Mouse (Mus musculus) forebrain, embryonic 15.5 days (tissue): ENCODE results near the gene Phb. TPM values are rescaled to one million over a fixed set of nuclear protein-coding genes. Genes with fewer than 3 reads are reported as not detected.

Experiments
- ATAC-seq: fragments of 200-750 bp; cut with Nextera tagmentation; replicated peaks from 2 replicates; pipeline ENCODE4 v1.8.0; 2017; ENCODE audit warnings: mild to moderate bottlenecking, moderate TSS enrichment, moderate library complexity
- H3K27ac ChIP-seq: fragments of 300-500 bp; sonication (generic); replicated peaks from 2 replicates; pipeline ENCODE4 v1.5.1; 2015; ENCODE audit warnings: mild to moderate bottlenecking, inconsistent platforms
- H3K27me3 ChIP-seq: fragments of 300-500 bp; sonication (generic); 2 replicates; pipeline ENCODE4 v1.6.1; 2015; ENCODE audit warnings: inconsistent platforms
- H3K36me3 ChIP-seq: fragments of 300-500 bp; sonication (generic); 2 replicates; pipeline ENCODE4 v1.6.1; 2015; ENCODE audit warnings: mild to moderate bottlenecking, inconsistent platforms
- H3K4me1 ChIP-seq: fragments of 300-500 bp; sonication (generic); 2 replicates; pipeline ENCODE4 v1.6.1; 2015; ENCODE audit warnings: inconsistent platforms
- H3K4me2 ChIP-seq: fragments of 300-500 bp; sonication (generic); replicated peaks from 2 replicates; pipeline ENCODE4 v1.6.1; 2015; ENCODE audit warnings: mild to moderate bottlenecking, inconsistent platforms
- H3K4me3 ChIP-seq: fragments of 300-500 bp; sonication (generic); 2 replicates; pipeline ENCODE4 v1.5.1; 2015; ENCODE audit warnings: mild to moderate bottlenecking, inconsistent platforms
- H3K9ac ChIP-seq: fragments of 300-500 bp; sonication (generic); replicated peaks from 2 replicates; pipeline ENCODE4 v1.6.1; 2015; ENCODE audit warnings: mild to moderate bottlenecking, inconsistent platforms
- H3K9me3 ChIP-seq: fragments of 300-500 bp; sonication (generic); 2 replicates; pipeline ENCODE4 v1.6.1; 2016; ENCODE audit warnings: inconsistent platforms
- WGBS: fragments of 180-500 bp; shearing (Covaris S2); methylation state at CpG from one replicate; pipeline ENCODE4 v1.1.7; 2015; ENCODE audit warnings: mixed read lengths; 5-methylcytosine and 5-hydroxymethylcytosine counted together
- polyA plus RNA-seq: library from polyadenylated mRNA; unstranded; fragments of >200 nt; fragmentation: Nextera tagmentation; extraction: Ambion mirVana; gene quantifications from 2 replicates; pipeline ENCODE4 v1.2.1, GENCODE M21; 2015

Phb gene
- polyA plus RNA-seq = 187 and 192 TPM in 2 replicates

- WGBS = 1% methylated on average over 25 of the region's 25 CpGs
- peak; percentile 97 for ATAC-seq
- H3K4me3 ChIP-seq = peak within 1 kb of the TSS; percentile 88
- no peaks in the 10 kb centered on the region for H3K27me3 ChIP-seq
- peaks cover 29% of the 10 kb centered on the region for H3K36me3 ChIP-seq
- H3K4me2 ChIP-seq = peak within 1 kb of the TSS; percentile 91
- H3K9ac ChIP-seq = peak within 1 kb of the TSS; percentile 79
- no peaks in the 10 kb centered on the region for H3K9me3 ChIP-seq
- H3K4me1 ChIP-seq = peaks cover 19% of the 10 kb centered on the region
- H3K27ac ChIP-seq = peak within 1 kb of the TSS; percentile 48; the same call in 1 of the 2 replicates
These were observed at the start of gene Phb for GRCm38 (mm10) chr11:95666529-95667149. Phb (plus strand) TSS chr11:95666957.

- Histone ChIP-seq H3K9ac (no peak overlapping the region; the same call in 1 of the 2 replicates), H3K27me3 (no peaks in the 10 kb centered on the region), H3K4me2 (peak overlapping the region; percentile 27; the same call in 1 of the 2 replicates), H3K4me1 (peaks cover 20% of the 10 kb centered on the region), H3K4me3 (no peak overlapping the region), H3K27ac (peak overlapping the region; percentile 12; the same call in 1 of the 2 replicates), H3K9me3 (no peaks in the 10 kb centered on the region), H3K36me3 (no peaks in the 10 kb centered on the region)
- 43% methylated on average over 19 of the region's 19 CpGs for WGBS
- ATAC-seq = peak; percentile 60
These were observed 48.8 kb upstream of the Phb start for GRCm38 (mm10) chr11:95617785-95618465.

- Histone ChIP-seq H3K27ac (no peak overlapping the region), H3K4me1 (peaks cover 20% of the 10 kb centered on the region), H3K9me3 (no peaks in the 10 kb centered on the region), H3K27me3 (no peaks in the 10 kb centered on the region), H3K4me3 (no peak overlapping the region), H3K36me3 (no peaks in the 10 kb centered on the region), H3K9ac (no peak overlapping the region), H3K4me2 (no peak overlapping the region)
- peak; percentile 57 for ATAC-seq
- WGBS = 52% methylated on average over 3 of the region's 3 CpGs
These were observed 47.7 kb upstream of the Phb start for GRCm38 (mm10) chr11:95619081-95619480.

GRCm38 (mm10) chr11:95619886-95620444, 46.8 kb upstream of the Phb start:
- Histone ChIP-seq H3K4me3 (no peak overlapping the region), H3K9ac (no peak overlapping the region), H3K36me3 (no peaks in the 10 kb centered on the region), H3K27me3 (no peaks in the 10 kb centered on the region), H3K9me3 (no peaks in the 10 kb centered on the region), H3K4me1 (peaks cover 20% of the 10 kb centered on the region), H3K27ac (no peak overlapping the region), H3K4me2 (no peak overlapping the region)
- 90% methylated on average over 5 of the region's 5 CpGs for WGBS
- no peak for ATAC-seq

- ATAC-seq = no peak
- Histone ChIP-seq H3K4me2 (no peak overlapping the region), H3K9ac (no peak overlapping the region), H3K4me3 (no peak overlapping the region), H3K27me3 (no peaks in the 10 kb centered on the region), H3K9me3 (no peaks in the 10 kb centered on the region), H3K27ac (no peak overlapping the region), H3K36me3 (no peaks in the 10 kb centered on the region), H3K4me1 (peaks cover 20% of the 10 kb centered on the region)
- 72% methylated on average over 4 of the region's 4 CpGs for WGBS
These were observed 45.7 kb upstream of the Phb start for GRCm38 (mm10) chr11:95621010-95621409.

GRCm38 (mm10) chr11:95621541-95622130, 45.1 kb upstream of the Phb start:
- WGBS = 36% methylated on average over 9 of the region's 9 CpGs
- no peak for ATAC-seq
- Histone ChIP-seq H3K4me2 (no peak overlapping the region), H3K36me3 (no peaks in the 10 kb centered on the region), H3K9me3 (no peaks in the 10 kb centered on the region), H3K9ac (no peak overlapping the region), H3K27me3 (no peaks in the 10 kb centered on the region), H3K4me3 (no peak overlapping the region), H3K4me1 (peaks cover 20% of the 10 kb centered on the region), H3K27ac (no peak overlapping the region)

- Histone ChIP-seq H3K27me3 (no peaks in the 10 kb centered on the region), H3K9me3 (no peaks in the 10 kb centered on the region), H3K9ac (no peak overlapping the region), H3K4me3 (no peak overlapping the region), H3K4me2 (no peak overlapping the region), H3K36me3 (no peaks in the 10 kb centered on the region), H3K4me1 (peaks cover 19% of the 10 kb centered on the region), H3K27ac (no peak overlapping the region)
- WGBS = 22% methylated on average over 8 of the region's 8 CpGs
- ATAC-seq = no peak
These were observed 44.3 kb upstream of the Phb start for GRCm38 (mm10) chr11:95622426-95622825.

GRCm38 (mm10) chr11:95630558-95630957, 36.2 kb upstream of the Phb start:
- Histone ChIP-seq H3K4me2 (no peak overlapping the region), H3K27me3 (no peaks in the 10 kb centered on the region), H3K4me1 (0 out of 2 replicates have a peak, but pooled peaks cover 3% of the 10 kb centered on the region), H3K27ac (no peak overlapping the region), H3K9ac (no peak overlapping the region), H3K4me3 (no peak overlapping the region), H3K9me3 (no peaks in the 10 kb centered on the region), H3K36me3 (no peaks in the 10 kb centered on the region)
- ATAC-seq = no peak
- WGBS = 93% methylated on average over 6 of the region's 6 CpGs

GRCm38 (mm10) chr11:95631301-95631700, 35.5 kb upstream of the Phb start:
- H3K36me3 ChIP-seq = no peaks in the 10 kb centered on the region
- H3K4me2 ChIP-seq = no peak overlapping the region
- H3K27me3 ChIP-seq = no peaks in the 10 kb centered on the region
- H3K9ac ChIP-seq = no peak overlapping the region
- no peaks in the 10 kb centered on the region for H3K9me3 ChIP-seq
- ATAC-seq = no peak
- no peak overlapping the region for H3K4me3 ChIP-seq
- 86% methylated on average over 4 of the region's 4 CpGs for WGBS
- no peak overlapping the region for H3K27ac ChIP-seq
- 0 out of 2 replicates have a peak, but pooled peaks cover 3% of the 10 kb centered on the region for H3K4me1 ChIP-seq

GRCm38 (mm10) chr11:95632474-95632873, 34.3 kb upstream of the Phb start:
- Histone ChIP-seq H3K9ac (no peak overlapping the region), H3K36me3 (no peaks in the 10 kb centered on the region), H3K9me3 (no peaks in the 10 kb centered on the region), H3K4me2 (no peak overlapping the region), H3K27ac (no peak overlapping the region), H3K27me3 (no peaks in the 10 kb centered on the region), H3K4me3 (no peak overlapping the region), H3K4me1 (0 out of 2 replicates have a peak, but pooled peaks cover 3% of the 10 kb centered on the region)
- WGBS = 40% methylated on average over 6 of the region's 6 CpGs
- no peak for ATAC-seq

- H3K9ac ChIP-seq = no peak overlapping the region
These were observed 33.2 kb upstream of the Phb start for GRCm38 (mm10) chr11:95633512-95634000.

GRCm38 (mm10) chr11:95635030-95635429, 31.7 kb upstream of the Phb start:
- no peak overlapping the region for H3K27ac ChIP-seq
- H3K4me3 ChIP-seq = no peak overlapping the region
- H3K4me2 ChIP-seq = no peak overlapping the region
- H3K27me3 ChIP-seq = no peaks in the 10 kb centered on the region
- 18% methylated on average over 2 of the region's 2 CpGs for WGBS
- H3K36me3 ChIP-seq = no peaks in the 10 kb centered on the region
- ATAC-seq = no peak
- 0 out of 2 replicates have a peak, but pooled peaks cover 3% of the 10 kb centered on the region for H3K4me1 ChIP-seq
- no peak overlapping the region for H3K9ac ChIP-seq
- no peaks in the 10 kb centered on the region for H3K9me3 ChIP-seq

More at GRCm38 (mm10) chr11:95633512-95634000, 33.2 kb upstream of the Phb start:
- Histone ChIP-seq H3K27ac (no peak overlapping the region), H3K36me3 (no peaks in the 10 kb centered on the region), H3K4me3 (no peak overlapping the region), H3K27me3 (no peaks in the 10 kb centered on the region), H3K9me3 (no peaks in the 10 kb centered on the region), H3K4me2 (no peak overlapping the region), H3K4me1 (0 out of 2 replicates have a peak, but pooled peaks cover 3% of the 10 kb centered on the region)
- no peak for ATAC-seq
- WGBS = 53% methylated on average over 2 of the region's 2 CpGs
